Mouse (Mus musculus) C2C12 (cell line): ENCODE measurements around the gene Txndc5. TPM values are rescaled to one million over a fixed set of nuclear protein-coding genes. Genes with fewer than 3 reads are reported as not detected.
A peak's percentile ranks its signal among the peaks of the same experiment; 100 is the strongest.

Source experiments
- H3K27me3 ChIP-seq: one replicate; pipeline ENCODE4 v1.6.1; 2011; ENCODE audit not compliant: control insufficient read depth, insufficient read depth, insufficient read length
- H3K36me3 ChIP-seq: one replicate; pipeline ENCODE4 v1.6.1; 2011; ENCODE audit not compliant: control insufficient read depth, insufficient read depth
- H3K4me3 ChIP-seq: one replicate; pipeline ENCODE4 v1.5.1; 2011; ENCODE audit warnings: mild to moderate bottlenecking, control low read depth; ENCODE audit not compliant: poor library complexity, insufficient read depth, severe bottlenecking
- H3K79me2 ChIP-seq: one replicate; pipeline ENCODE4 v1.6.1; 2011; ENCODE audit not compliant: control insufficient read depth, insufficient read depth
- H3K79me3 ChIP-seq: one replicate; pipeline ENCODE4 v1.6.1; 2011; ENCODE audit warnings: low read depth, control low read depth
- H3ac ChIP-seq: one replicate; pipeline ENCODE3; 2011; ENCODE audit warnings: low read depth; ENCODE audit not compliant: control insufficient read depth, insufficient read length
- CEBPB ChIP-seq: IDR thresholded peaks from one replicate; pipeline ENCODE4 v1.6.1; 2011; ENCODE audit warnings: low read depth, mild to moderate bottlenecking, control low read depth, moderate library complexity
- CTCF ChIP-seq: IDR thresholded peaks from one replicate; pipeline ENCODE4 v1.5.1; 2011; ENCODE audit not compliant: control insufficient read depth, insufficient read depth, insufficient read length
- FOSL1 ChIP-seq: IDR thresholded peaks from one replicate; pipeline ENCODE4 v1.8.0; 2011; ENCODE audit warnings: mild to moderate bottlenecking, low read length; ENCODE audit not compliant: poor library complexity, insufficient read depth, severe bottlenecking
- MAX ChIP-seq: IDR thresholded peaks from one replicate; pipeline ENCODE4 v1.6.1; 2011; ENCODE audit warnings: mild to moderate bottlenecking, control low read depth
- MYOD1 ChIP-seq: IDR thresholded peaks from one replicate; pipeline ENCODE4 v1.6.1; 2011; ENCODE audit warnings: low read depth; ENCODE audit not compliant: control insufficient read depth, insufficient read length
- MYOG ChIP-seq: IDR thresholded peaks from one replicate; pipeline ENCODE4 v1.6.1; 2011; ENCODE audit not compliant: control insufficient read depth, insufficient read length; ENCODE audit errors: extremely low read depth
- USF1 ChIP-seq: IDR thresholded peaks from one replicate; pipeline ENCODE4 v1.6.1; 2011; ENCODE audit warnings: low read depth, mild to moderate bottlenecking, control low read depth, moderate library complexity
- polyA plus RNA-seq: library from polyadenylated mRNA; unstranded; fragments of >200 nt; fragmentation: generic; extraction: Trizol; gene quantifications from one replicate; pipeline ENCODE4 v1.2.1, GENCODE M21; 2012; ENCODE audit warnings: missing spikeins

Gene Txndc5
- polyA plus RNA-seq, 1 experiment: 225 TPM

DNA sequence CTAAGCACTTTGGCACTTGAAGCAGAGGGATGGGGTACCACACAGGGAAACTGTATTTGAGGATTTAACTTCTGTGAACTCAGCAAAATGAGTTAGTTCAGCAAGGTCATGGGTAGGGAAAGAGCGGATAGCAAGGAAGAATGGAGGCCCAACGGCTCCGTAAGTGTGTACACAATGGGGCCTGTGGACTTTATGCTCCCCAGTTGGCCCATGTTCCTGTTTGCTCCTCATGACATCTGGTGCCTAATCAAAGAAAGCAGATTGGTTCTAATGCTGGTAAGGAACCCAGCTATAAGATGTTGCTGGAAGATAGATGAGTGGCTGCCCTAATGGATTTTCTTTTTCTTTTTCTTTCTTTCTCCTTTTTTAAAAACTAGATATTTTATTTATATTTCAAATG, 3.4 kb downstream of the Txndc5 start:
- H3K79me2 ChIP-seq: peaks cover 66% of the 10 kb centered on the region
- H3K36me3 ChIP-seq: peaks cover 46% of the 10 kb centered on the region
- no peak for TF ChIP-seq CEBPB
- no peak for TF ChIP-seq MYOD1
- no peak for TF ChIP-seq USF1
- TF ChIP-seq MAX: no peak
- TF ChIP-seq CTCF: no peak
- no peak for TF ChIP-seq FOSL1
- TF ChIP-seq MYOG: no peak
- peaks cover 51% of the 10 kb centered on the region for H3K79me3 ChIP-seq
- H3K4me3 ChIP-seq: no peak overlapping the region
- H3K27me3 ChIP-seq: no peaks in the 10 kb centered on the region
- H3ac ChIP-seq: no peak overlapping the region

DNA sequence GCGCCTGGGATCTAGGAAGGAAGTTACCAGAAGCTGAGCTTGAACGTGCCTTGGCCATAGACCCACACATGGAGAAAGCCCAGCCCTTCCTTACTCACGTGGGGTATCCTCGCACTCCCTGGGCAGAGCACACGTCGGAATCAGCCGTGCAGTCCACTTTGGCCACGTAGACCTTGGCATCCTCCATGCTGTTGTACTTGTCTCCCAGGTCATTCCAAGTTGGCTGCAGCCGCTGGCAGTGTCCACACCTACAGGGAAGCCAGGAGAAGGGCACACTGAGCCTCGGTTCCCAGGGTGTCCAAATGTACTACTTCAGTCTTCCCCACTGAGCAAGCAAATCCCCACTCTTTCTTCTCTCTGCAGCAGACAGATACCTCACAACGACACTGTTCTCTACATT, 5.4 kb downstream of the Txndc5 start:
- Histone ChIP-seq H3K79me2 (peaks cover 76% of the 10 kb centered on the region), H3K27me3 (no peaks in the 10 kb centered on the region), H3K79me3 (peaks cover 51% of the 10 kb centered on the region), H3K4me3 (no peak overlapping the region), H3ac (no peak overlapping the region), H3K36me3 (peaks cover 58% of the 10 kb centered on the region)
- TF ChIP-seq MYOG: no peak
- no peak for TF ChIP-seq MAX
- no peak for TF ChIP-seq CTCF
- no peak for TF ChIP-seq USF1
- no peak for TF ChIP-seq MYOD1
- no peak for TF ChIP-seq CEBPB
- no peak for TF ChIP-seq FOSL1

DNA sequence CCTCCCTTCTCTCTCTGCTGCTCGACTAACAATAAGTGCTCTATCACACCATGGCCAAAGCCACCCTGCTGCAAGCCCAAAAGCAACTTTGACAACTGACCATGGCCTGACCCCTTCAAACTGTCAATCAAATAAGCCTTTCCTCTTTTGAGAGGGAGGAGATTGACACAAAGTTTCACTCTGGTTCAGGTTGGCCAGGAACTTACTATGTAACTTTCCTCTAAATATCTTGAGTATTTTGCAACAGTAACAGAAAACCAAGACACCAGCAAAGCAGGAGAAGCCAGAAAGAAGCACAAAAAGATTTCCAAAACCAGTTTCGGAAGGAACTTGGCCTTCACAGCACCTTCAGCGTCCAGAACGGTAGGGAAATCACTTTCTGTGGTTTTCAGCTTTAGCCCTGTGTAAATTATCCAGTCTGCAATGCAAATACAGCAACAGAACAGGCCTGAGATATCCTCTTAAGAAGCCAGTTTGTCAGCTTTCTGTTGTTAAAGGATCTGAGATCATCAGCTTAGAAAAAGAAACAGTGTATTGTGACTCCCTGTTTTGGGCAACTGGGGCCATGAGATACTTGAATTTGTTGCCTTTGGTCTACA, 6.5 kb downstream of the Txndc5 start:
- no peak for TF ChIP-seq MYOG
- no peak for TF ChIP-seq CTCF
- TF ChIP-seq USF1: no peak
- no peak for TF ChIP-seq MAX
- Histone ChIP-seq H3K27me3 (no peaks in the 10 kb centered on the region), H3ac (no peak overlapping the region), H3K79me3 (peaks cover 47% of the 10 kb centered on the region), H3K36me3 (peaks cover 69% of the 10 kb centered on the region), H3K79me2 (peaks cover 71% of the 10 kb centered on the region), H3K4me3 (no peak overlapping the region)

DNA sequence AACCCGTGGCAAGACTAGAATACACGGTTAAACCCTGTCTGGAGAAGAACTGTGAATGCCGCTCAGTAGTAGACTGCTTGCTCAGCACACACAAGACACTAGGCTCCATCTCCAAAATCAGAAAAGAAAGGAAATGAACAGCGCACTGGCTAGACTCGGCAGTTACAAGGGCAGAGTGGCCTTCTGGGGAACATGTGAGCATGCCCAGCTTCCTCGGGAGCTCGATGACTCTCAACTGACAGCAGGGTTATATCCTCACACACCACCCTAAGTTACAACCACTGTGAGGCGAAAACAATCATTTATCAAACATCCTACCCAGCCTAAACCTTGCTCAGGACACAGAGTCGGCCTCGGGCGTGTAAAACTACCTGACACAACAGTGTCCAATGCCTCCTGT, 8.3 kb downstream of the Txndc5 start:
- TF ChIP-seq FOSL1 (no peak), MYOD1 (no peak), CEBPB (no peak), USF1 (no peak), MAX (no peak), CTCF (no peak), MYOG (no peak)
- Histone ChIP-seq H3K27me3 (no peaks in the 10 kb centered on the region), H3ac (no peak overlapping the region), H3K79me3 (peaks cover 35% of the 10 kb centered on the region), H3K36me3 (peaks cover 81% of the 10 kb centered on the region), H3K4me3 (no peak overlapping the region), H3K79me2 (peaks cover 68% of the 10 kb centered on the region)

DNA sequence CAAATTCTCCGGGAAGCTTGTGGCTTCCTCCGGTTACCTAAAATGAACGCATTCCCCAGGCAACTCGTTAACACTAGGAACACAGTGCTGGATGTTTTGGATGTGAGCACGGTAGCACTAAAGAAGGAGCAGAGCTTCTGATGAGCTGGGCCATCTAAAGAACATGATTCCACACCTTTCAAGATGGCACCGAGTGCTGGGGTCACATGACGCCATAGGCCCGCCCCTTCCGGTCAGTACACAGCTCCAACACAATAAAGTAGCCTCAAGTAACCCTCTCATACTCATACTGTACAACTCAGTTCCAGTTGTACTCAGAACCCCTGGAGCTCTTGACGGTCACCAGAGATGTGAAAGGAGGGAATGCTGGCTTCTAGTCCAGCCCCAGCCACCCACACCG, 12.0 kb downstream of the Txndc5 start:
- Histone ChIP-seq H3K36me3 (peaks cover 88% of the 10 kb centered on the region), H3K79me3 (peaks cover 20% of the 10 kb centered on the region), H3K27me3 (no peaks in the 10 kb centered on the region), H3K4me3 (no peak overlapping the region), H3K79me2 (peaks cover 66% of the 10 kb centered on the region), H3ac (no peak overlapping the region)
- TF ChIP-seq USF1 (peak; percentile 58), MAX (no peak), CEBPB (no peak), CTCF (no peak), MYOG (no peak), FOSL1 (no peak)

DNA sequence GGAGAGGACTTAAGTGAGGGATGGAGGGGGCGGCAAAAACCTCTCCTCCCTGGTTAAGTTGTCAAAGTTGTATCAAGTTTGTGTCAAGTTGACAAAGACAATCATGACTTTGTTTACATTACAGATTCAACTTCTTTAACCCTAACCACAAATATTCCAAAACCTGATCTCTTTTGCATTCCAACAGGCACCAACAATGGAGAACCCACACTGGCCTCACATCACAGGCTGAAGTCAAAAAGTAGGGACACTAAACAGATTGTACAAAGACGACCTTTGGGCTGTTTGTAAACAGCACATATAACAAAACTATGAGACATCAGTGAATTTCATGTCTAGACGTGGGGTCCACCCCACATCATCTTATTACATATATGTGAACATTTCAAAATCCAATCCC, 12.8 kb downstream of the Txndc5 start:
- Histone ChIP-seq H3K4me3 (no peak overlapping the region), H3K79me3 (peaks cover 19% of the 10 kb centered on the region)

More for the DNA sequence above, 12.8 kb downstream of the Txndc5 start:
- Histone ChIP-seq H3ac (no peak overlapping the region), H3K27me3 (no peaks in the 10 kb centered on the region), H3K79me2 (peaks cover 60% of the 10 kb centered on the region), H3K36me3 (peaks cover 84% of the 10 kb centered on the region)
- TF ChIP-seq FOSL1 (no peak), MYOD1 (no peak), MYOG (no peak), MAX (no peak), CEBPB (no peak), USF1 (no peak), CTCF (no peak)
